Mouse (Mus musculus) spleen, adult 2 months (tissue): ENCODE data around the gene Cipc.

ENCODE experiments used
- CTCF ChIP-seq: fragments of 200-500 bp; IDR thresholded peaks from 2 replicates; pipeline ENCODE4 v1.5.1; 2011; ENCODE audit warnings: mild to moderate bottlenecking, inconsistent platforms; ENCODE audit not compliant: insufficient read depth, insufficient read length, insufficient replicate concordance; ENCODE audit errors: extremely low read depth
- POLR2A ChIP-seq: fragments of 200-500 bp; IDR thresholded peaks from 2 replicates; pipeline ENCODE4 v1.6.1; 2011; ENCODE audit warnings: low read depth, low read length, inconsistent platforms

DNA sequence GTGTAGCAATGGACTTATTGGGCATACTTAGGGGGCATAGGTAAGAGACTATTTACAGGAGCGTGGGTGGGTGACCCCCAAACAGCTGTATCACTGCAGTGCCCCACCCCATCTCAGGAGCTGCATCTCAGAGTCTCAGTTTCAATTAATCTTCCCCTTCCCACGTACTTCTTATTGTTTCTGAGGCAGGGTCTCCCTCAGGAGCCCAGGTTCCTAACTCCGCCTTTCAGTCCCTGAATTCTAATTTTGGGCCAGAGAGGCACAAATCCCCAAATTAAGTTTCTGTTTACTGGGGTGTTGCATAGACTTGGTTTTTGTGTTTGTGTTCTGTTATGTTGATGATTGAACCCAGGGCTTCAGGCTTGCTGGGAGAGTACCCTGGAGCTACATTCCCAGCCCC lies 48.4 kb upstream of the Cipc start:
- TF ChIP-seq POLR2A (no peak), CTCF (no peak)
